Mouse (Mus musculus) cerebellum, adult 9-10 months (tissue): ENCODE measurements around the gene Acot5.
A peak's percentile ranks its signal among the peaks of the same experiment; 100 is the strongest.
"Not testable (repeated sequence)": the region's sequence is repeated elsewhere in the genome, so short reads cannot be mapped to it uniquely, and the experiment has no call there.

Experiments used
- DNase-seq: peaks from one replicate; pipeline ENCODE4 v3.0.0; 2022

Acot5 gene

DNA sequence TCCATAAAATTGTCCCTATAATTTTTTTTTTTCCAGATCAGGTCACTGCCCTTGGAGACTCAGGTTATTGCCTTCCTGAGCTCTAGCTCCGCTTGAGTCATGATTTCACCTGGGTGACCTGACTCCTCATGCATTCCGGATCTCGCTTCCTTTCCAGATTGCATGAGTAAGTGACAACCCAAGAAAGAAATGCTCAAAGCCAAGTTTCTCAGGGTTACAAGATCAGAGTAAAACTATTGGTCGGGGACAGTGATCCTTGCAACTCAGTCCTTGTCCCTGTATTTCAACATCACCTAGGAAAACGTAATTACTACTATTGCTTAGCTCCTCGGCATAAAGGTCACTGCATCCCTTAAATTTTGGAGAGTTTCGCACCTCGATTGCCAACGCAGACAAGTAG lies at the start of gene Acot5:
Gene Acot5, plus strand, starts transcription at position 340 of the 400 bp plus-strand sequence.
- DNase-seq = no peak

DNA sequence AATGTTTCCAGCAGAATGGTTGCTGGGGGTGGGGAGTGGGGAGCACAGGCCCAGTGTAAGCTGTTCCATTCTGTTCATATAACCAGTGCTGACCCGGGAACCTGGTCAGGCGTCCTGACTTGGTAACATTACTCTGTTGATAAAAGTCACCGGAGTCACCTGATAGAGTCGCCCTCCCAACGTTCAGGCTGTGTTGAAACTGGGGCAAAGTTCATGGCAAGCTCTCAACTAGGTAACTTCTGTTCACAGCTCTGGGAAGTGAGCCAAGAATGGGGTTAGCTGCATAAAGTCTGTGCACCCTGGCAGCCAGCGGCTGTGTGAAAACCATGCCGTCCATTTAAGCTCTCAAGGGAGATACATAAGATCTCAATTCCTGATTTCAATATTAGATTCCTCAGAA lies 48.6 kb upstream of the Acot5 start:
- DNase-seq = not testable (repeated sequence)

DNA sequence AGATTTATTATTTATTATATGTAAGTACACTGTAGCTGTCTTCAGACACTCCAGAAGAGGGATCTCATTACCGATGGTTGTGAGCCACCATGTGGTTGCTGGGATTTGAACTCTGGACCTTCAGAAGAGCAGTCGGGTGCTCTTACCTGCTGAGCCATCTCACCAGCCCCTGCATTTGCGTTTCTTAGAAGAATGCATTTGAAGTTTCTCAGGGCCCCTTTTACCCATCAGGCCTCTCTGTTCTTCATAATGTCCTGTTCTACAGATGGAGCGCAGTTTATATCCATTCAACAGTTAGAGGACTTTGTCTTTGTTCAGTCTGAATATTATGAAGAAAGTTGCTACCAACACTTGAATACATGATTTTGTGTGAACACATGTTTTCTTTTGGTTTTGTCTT lies 46.9 kb upstream of the Acot5 start:
- DNase-seq = not testable (repeated sequence)

DNA sequence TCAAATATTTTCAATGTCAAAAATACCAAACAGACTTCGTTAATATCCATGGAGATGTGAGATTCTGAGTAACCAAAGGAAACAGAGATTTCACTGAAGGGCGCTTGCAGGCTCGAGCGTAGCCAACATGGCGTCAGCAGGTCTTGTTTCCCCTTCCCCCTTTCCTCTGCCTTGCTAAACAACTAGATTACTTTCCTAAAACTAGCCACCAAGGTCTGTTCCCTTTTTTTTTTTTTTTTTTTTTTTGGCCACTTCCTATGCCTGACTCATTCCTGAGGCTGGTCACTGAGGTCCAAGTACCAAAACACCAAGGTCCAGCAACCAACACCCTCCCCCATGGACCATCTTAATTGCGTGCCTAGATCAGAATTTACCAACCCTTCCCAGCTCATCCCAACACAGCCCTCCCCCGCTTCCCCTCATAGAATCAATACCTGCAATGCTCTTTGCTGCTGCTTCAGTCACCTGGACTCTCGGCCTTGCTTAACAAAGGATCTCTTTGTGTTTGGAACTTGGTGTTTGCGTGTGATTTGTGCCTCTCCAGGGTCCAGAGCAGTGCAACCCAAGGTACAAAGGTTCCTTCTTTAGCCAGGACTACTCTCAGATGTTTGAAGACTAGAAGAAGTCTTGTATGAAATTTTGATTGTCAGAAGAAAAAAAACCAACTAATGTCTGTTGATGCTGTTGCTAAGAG lies 45.9 kb upstream of the Acot5 start:
- no peak for DNase-seq

DNA sequence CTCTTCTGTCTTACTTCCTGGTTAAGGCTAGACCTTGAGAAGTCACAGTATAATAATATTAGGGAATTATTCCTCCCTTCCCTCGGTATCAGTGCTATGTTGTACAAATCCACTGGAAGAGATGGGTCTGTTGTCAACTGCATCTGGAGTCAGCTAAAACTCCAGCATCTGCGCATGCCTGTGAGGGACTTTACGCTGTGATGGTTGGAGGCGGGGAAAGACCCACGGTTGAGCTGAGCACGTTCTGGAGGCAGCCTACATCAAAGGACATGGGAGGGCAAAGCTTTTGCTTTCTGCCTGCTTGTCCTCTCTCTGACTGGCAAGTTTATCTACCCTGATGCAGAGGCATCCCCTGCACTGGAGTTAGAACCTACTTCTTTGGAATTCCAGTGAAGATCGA lies 43.2 kb upstream of the Acot5 start:
- no peak for DNase-seq

DNA sequence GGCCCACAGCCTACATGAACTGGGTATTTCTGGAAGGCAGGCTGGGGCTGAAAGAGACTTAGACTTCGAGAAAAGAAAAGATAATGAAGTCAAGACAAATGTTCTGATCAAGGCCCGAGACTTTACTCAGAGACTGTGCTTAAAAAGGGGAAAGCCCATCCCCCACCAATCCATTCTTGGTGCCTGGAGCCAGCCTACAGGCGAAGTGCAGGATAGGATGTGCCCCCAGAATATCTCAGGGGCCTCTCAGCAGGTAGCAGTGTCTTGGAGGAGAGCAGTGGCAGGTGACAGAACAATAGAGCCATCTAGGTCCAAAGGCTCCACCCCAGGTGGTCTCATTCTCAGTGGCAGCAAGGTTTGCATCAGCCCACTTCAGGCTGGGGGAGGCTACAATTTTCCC lies 40.8 kb upstream of the Acot5 start:
- DNase-seq = not testable (repeated sequence)

DNA sequence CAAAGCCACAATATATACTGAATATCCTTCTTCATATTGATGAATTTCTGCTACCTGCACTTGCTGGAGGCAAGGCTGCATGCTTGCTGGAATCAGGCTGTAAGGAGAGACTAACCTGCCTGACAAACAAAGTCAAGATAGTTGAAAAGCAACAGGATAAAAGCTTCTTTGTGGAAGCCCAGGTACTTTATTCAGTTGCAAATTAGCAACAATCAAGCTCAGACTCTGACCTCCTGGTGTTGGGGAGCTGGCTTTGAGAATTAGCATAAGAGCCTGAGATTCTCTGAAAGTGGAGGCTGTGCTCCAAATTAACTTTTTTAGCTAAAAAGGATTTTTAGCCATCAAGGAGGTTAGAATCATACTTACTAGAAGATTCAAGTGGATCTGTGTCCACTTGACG lies 40.1 kb upstream of the Acot5 start:
- DNase-seq = not testable (repeated sequence)

DNA sequence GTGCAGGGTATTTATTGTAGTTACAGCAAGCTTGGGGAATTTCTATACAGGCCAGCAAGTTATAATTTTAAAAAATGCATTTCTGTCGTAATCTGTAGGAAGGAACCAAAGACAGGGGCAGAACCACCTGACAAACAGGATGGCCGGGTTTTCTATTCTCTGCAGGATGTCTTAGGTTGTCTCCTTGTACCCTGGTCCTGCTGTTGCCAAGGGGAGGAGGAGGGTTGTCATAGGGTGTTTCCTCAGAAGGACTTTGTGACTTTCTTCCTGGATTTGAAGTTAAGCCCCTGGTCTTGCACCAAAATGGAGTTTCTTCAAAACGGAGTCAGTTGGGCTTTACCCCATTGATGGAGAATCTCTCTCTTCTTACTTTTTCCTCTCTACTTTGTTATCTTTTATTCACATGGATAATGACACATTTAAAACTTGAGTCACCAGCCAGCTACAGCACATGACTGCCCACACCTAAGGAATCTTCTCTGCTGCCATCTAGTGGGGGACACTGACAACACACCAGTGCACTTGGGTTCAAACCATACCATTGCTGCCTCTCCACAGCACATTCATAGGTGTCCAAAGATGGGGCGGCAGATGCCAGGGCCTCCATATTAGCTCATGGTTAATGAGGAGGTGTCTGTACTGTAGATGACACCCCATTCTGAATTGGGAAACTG lies 38.3 kb upstream of the Acot5 start:
- peak; percentile 84 for DNase-seq

DNA sequence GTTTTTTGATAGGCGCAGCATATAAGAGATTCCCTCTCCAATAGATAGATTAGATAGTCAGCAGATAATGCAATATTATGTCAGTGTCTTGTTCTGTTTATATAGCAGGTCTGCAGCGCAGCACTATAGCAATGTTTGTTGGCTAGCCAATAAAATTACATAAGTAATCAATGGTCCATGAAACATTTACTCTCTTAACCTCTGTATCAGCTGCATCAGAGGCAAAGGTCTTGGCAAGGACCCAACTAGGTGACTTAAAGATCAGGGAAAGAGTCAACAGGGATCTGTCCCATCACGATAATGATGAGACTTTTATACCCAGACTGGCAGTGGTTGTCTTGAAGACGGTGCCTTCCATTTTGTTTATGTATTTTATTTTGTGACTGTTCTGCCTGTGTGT lies 36.3 kb upstream of the Acot5 start:
- DNase-seq = no peak

DNA sequence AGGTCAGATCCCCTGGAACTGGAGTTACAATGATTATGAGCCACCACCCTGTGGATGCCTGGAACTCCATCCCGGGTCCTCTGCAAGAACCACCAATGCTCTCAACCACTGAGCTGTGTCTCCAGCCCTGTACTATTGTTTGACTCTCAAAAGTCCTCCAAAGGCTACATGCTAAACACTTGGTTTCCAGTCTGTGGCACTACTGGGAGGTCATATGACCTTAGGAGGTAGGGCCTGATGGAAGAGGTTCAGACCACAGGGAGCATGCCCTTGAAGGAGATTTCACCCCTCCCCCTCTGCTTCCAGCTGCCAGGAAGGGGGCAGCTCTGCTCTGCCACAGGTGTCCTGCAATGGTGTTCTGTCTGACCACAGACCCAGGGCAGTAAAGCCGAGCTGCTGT lies 35.8 kb upstream of the Acot5 start:
- DNase-seq = not testable (repeated sequence)

DNA sequence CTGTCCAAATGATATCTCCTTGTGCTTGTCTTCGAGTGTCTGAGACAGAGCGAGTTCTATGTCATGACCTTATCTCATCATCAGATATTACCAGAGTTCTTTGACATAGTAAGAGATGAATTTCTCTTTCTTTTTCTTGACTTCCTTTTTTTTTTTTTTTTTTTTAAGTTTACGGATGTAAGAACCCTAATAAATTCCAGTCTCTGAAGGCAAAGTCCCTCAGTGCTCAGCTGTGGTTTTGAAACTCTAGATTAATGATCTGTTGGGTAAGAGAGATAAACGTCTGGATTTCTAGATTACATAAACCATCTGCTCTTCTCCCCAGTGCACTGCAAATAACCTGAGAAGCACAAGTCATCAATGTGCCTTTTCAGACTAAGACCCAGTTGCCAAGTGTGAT lies 35.0 kb upstream of the Acot5 start:
- no peak for DNase-seq

DNA sequence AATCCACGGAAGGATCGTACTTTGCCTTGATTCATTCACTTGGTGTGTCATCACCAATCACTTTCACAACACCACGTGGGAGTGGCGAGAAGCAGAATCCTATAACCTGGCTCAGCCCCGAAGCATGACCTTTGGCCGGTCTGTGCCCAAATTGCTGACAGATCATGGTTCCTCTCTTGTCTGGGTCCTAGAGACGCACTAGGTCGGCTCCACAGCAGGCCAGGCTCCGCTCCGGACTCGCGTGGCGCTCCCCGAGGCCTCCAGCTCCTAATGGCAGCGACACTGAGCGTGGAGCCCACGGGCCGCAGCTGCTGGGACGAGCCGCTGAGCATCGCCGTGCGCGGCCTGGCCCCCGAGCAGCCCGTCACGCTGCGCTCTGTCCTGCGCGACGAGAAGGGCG lies 30.9 kb upstream of the Acot5 start, which contains the start of gene Acot4:
Gene Acot4, plus strand, starts transcription at position 139 of the 400 bp plus-strand sequence.
- DNase-seq = peak; percentile 26

DNA sequence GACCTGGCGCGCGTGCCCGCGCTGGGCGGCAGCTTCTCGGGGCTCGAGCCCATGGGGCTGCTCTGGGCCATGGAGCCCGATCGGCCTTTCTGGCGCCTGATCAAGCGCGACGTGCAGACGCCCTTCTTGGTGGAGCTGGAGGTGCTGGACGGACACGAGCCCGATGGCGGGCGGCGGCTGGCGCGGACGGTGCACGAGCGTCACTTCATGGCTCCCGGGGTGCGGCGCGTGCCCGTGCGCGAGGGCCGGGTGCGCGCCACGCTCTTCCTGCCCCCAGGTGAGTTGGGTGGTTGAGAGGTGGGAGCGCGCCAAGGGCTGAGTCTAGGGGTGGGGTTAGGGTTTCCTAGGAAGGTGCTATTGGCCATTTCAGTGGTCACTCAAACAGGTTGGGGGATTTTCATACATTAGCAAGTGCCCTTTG lies 30.4 kb upstream of the Acot5 start, which contains the start of gene Gm49366:
Gene Gm49366, plus strand, starts transcription at position 245 of the 421 bp plus-strand sequence.
- peak; percentile 66 for DNase-seq

DNA sequence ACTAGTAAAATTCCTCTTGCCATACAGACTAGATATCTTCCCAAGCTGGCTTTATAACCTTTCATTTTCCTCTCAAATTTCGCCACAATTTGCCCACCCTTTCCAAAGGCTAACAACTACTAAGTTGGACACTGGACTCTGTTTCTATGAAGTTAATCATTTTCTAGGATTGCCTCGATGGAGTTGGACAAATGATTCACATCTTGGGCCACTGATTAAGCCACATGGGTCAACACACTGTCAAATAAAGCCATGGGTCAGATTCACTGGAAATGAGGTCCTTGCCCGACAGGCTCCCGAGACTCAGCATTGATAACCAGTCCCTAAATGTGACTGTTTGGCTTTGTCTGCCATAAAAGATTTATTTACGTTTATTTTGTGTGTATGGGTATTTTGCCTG lies 26.9 kb upstream of the Acot5 start:
- DNase-seq = no peak

DNA sequence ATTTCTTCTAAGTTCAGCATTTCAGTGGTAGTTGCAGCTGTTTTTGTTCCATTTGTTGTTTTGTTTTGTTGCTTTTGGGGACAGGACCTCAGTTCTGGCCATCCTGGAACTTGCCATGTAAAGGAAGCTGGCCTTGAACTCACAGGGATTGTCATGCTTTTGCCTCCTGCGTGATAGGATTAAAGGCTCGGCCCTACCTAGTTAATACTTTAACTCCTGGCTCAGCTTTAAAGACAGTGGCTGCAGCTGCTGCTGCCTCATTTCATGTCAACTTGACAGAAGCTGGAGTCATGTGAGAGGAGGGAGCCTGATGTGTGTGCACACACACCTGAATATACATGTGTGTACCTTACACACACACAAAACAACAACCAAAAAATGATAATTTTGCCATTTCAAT lies 25.1 kb upstream of the Acot5 start:
- no peak for DNase-seq

DNA sequence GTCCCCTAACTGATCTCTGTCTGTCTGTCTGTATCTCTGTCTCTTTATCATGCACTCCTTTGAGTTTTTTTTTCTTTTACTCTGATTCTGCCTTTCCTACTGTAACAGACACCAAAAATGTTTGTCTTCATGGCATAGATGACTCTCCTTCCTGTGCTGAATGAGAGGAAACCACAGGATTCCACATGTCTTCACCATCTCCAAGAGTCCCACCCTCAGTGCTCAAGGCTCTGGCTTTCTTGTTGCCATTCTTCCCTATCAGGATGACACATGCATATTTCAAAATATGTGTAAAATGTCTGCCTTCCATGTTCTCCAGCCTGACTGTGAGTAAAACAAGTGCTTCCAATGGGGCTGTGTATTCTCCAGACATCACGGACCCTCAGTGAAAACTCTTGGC lies 22.2 kb upstream of the Acot5 start:
- no peak for DNase-seq

DNA sequence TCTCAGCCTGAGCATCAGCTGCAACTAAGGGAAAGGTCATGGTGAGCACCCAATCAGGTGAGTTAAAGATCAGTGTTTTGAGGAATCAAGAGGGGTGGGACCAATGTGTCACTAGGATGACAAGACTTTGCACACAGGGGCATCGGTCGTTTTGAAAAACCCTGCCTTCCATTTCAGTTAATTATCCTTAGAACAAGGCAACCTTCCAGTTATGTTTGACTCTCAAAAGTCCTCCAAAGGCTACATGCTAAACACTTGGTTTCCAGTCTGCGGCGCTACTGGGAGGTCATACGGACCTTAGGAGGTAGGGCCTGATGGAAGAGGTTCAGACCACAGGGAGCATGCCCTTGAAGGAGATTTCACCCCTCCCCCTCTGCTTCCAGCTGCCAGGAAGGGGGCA lies 18.4 kb upstream of the Acot5 start:
- DNase-seq = not testable (repeated sequence)

DNA sequence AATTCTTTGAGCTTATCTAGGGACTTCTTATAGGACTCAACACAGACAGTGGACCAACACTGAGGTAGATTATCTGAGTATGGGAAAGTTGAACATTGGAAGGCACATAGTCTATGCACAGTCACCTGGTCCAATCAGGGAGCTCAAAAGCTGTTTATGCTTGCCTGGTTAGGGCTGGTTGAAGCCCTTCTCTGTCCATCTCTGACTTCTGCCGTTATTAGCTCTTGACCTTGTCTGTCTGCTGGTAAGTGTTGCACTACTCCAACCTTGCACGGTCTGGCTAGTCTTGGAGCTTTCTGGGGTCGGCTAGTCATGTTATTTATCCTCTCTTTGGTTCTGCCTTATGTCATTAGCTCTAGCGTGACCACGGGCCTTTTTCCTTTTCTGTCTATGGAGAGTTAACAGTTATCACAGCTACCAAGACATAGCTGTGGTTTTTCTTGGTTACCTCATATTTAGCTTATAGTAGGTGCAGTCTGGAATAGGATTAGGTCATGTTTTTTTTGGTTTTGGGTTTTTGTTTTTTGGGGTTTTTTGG lies 17.1 kb upstream of the Acot5 start, which contains the start of gene Acot3:
Gene Acot3, plus strand, starts transcription at position 208 of the 538 bp plus-strand sequence.
- no peak for DNase-seq

DNA sequence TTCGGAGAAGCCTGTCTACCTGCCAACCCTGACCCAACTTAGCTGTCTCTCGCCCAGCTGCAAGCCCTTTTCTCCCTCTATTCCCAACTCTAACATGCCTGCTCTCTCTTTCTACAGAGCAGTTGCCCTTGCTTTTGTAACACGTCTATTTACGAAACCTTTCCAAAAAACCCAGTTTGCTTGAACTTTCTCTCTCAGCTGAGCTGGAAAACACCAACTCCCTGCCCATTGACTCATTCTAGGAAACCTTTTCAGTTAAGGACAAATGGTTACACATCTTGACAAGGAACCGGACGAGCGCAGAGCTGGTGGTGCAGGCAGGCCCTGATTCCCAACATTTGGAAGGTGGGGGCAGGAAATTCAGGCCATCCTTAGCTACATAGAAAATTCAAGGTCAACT lies 16.5 kb upstream of the Acot5 start:
- no peak for DNase-seq

DNA sequence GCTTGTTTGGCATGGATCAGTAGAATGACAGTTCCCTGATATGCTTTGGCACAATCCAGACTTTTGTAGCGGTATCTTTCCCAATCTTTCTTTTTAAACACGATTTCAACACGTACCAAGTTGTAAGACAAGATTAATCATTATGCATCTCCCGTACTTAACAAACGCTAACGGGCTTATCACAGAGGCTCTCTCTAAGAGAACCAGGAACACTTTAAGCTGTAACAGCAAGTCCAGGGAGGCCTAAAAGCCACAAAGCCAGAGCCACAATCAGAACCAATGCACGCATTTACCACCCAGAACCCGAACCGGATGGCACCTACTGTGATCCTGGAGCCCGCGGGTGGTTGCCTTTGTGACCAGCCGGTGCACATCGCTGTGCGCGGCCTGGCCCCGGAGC lies 16.0 kb upstream of the Acot5 start:
- no peak for DNase-seq

DNA sequence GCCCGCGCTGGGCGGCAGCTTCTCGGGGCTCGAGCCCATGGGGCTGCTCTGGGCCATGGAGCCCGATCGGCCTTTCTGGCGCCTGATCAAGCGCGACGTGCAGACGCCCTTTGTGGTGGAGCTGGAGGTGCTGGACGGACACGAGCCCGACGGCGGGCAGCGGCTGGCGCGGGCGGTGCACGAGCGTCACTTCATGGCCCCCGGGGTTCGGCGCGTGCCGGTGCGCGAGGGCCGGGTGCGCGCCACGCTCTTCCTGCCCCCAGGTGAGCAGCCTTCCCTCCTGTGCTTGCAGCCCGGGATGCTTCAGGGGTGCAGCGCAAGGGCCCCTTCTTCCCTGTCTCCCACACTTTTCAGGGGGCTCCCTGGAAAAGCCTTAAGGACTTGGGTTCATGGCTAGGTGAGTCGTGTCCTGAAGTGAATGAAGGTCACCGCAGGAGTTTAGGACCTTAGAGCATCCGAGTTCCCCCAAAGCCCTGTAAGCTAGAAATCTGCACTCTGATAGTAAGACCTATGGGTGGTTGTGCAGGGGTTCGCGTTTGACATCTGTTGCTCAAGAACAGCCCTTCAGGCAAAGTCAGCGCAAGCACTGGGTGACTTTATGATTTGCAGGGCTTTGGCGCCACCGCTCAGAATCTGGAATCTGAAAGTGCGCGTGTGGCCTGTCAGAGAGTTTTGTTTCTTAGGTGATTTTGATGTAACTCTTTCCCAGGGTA lies 15.3 kb upstream of the Acot5 start:
- DNase-seq = no peak

DNA sequence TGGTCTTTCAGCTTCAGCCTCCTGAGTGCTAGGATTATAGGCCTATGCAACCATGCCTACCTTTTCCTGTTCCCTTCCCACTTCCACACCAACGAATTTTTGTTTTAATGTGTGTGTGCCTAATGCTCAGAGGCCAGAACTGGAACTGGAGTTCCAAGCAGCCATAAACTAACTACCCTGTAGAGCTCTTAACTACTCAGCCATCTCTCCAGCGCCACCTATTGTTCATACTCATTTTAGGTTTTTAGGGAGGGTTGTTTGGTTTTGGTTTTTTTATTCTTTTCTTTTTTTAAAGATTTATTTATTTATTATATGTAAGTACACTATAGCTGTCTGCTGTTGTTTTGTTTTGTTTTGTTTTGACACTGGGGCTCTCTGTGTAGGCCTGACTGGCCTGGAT lies 8.2 kb upstream of the Acot5 start:
- DNase-seq = peak; percentile 50

DNA sequence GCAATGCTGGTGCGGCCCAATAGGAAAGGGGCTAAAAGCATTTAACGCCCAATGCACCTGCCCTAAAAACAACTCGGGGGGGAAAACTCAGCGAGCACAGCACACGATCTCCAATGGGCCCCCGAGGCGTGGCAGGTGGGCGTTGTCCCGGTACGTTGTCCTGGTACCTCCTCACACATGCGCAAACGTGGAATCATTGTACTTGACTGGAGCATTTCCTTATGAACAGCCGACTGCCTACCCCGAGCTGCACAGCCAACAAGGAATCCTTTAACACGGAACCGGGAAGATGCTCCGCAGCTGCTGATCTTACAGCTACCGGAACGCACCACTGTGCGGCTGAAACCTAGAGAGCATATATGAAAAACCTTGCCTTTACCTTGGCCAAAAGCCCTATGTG lies 6.8 kb upstream of the Acot5 start:
- no peak for DNase-seq

DNA sequence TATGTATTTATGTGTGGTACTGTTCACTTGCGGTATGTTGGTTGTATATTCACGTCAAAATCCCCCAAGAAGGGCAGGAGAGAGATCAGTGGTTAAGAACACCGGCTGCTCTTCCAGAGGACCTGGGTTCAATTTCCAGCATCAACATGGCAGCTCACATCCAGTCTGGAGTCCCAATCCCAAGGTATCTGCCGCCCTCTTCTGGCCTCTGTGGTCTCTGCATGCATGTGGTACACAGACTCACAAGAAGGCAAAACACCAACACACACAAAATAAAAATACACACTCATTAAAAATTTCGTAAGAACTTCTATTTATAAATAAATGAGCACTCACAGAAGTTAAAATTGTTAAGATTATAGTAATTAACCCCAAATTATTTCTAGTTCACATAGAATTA lies 5.9 kb upstream of the Acot5 start:
- DNase-seq = no peak
